Mouse (Mus musculus) induced T-regulatory cell, adult 2 months (primary cell): Measurements from ENCODE around the gene Ankfn1.

Source experiments
- DNase-seq: peaks from one replicate; pipeline ENCODE4 v3.0.0-alpha.2; 2012; ENCODE audit warnings: low read depth

Gene Ankfn1

DNA sequence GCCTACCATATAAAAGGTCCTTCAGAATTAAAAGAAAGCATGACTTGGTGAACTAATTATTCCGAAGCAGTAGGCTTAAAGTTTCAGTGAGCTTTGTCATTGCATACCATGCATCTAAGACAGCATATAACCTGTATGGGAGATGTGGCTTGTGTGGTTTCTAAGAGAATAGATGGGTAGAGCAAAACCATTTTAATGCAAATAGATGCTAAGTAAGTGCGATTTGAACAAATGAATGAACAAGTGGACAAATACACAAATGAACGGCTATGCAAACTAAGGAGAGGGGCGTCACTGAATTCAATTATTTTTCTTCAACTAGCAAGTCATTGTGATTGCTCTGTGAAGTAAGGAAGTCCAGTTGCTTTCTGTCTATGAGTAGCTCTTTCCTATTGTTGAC is 198.3 kb downstream of the Ankfn1 start:
- DNase-seq = no peak

- DNase-seq = no peak
Observed at GRCm38 (mm10) chr11:89574269-89574838, 203.1 kb downstream of the Ankfn1 start.

DNA sequence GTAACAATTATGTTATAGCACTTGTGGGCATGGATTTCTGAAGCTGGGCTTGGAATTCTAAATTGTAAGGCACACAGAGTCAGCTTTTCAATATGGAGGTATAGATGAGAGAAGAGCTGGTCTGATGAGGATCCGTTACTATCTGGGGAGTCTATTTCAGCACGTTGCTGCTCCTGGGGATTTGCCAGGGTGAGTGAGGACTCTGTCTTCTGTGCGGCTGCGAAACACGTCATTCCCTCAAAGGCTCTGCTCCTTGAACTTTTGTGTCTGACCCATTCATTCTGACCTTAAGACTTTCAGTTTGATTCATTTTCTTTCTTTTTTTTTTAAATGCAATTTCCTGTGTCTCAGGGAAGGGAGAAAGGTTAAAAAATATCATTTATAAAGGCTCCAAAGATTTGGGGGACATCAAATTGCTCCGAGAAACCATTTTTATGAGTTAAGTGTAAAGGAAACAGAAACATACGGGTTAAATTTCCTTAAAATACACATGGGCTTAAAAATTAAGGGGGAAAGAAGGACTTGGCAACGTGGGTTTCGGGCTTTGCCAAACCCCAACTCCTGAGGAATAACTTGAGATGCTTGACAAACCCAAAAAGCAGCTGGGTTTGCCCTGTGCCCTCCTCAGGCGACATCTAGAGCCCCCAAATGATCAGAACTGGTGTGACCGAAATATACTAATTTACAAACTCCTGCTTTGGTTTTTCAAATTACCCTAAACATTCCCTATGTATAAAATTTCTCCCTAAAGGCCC is 207.9 kb downstream of the Ankfn1 start:
- no peak for DNase-seq

GRCm38 (mm10) chr11:89568246-89568645 is 209.2 kb downstream of the Ankfn1 start:
- DNase-seq = no peak

GRCm38 (mm10) chr11:89551441-89551840 is 226.0 kb downstream of the Ankfn1 start:
- DNase-seq = no peak

DNA sequence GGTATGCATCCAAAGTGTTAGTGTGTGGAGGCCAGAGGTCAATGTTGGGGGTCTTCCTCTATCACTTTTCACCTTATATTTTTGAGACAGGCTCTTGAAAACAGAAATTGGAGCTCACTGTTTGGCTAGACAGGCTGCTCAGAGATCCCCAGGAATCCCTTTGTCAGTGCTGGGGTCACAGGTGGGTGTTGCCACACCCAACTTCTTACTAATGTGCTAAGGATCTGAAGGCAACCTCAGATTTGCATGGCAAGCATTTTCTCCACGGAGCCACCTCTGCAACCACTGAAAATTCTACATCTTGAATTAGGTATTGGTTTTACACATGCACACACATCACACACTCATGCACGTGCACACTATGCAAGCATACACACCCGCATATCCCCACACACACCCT is 226.5 kb downstream of the Ankfn1 start:
- DNase-seq = no peak

DNA sequence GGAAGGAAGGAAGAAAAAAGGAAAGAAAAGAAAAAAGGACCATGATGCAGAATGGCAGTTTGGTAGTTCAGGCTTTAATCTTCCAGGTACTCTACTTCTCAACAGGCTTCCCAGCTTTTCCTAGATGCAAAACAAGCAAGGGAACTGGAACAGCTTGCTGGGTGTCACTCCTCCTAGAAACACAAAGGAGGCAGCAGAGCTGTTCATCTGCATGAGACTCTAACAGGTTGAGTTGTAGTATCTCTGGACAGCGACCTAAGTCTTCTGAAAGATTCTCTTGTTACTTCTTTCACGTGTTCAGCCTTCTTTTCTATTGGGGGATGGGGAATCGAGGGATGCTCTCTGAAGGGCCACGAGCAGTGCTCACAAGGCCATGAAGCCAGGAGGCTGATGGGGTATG is 228.7 kb downstream of the Ankfn1 start:
- DNase-seq = no peak

DNA sequence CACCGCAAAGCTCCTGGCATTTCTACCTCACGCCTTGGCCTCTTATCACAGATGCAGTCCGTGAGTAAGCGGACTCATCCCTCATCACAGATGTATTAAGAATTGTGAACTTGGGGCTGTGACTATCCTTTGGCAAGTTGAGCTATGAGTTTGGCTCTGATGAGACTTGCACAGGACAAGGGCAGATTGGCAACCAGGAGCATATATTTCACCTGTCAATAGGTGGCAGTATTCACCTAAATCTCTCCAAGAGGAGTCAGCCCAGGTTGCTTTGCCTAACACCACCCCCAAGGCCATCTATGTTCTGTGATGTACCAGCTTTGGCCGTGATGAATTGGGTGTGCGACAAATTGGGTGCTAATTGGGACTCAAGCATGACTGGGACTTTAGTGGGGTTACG is 231.3 kb downstream of the Ankfn1 start:
- peak; percentile 6 for DNase-seq

- no peak for DNase-seq
Observed at GRCm38 (mm10) chr11:89544856-89545817, 232.3 kb downstream of the Ankfn1 start.

DNA sequence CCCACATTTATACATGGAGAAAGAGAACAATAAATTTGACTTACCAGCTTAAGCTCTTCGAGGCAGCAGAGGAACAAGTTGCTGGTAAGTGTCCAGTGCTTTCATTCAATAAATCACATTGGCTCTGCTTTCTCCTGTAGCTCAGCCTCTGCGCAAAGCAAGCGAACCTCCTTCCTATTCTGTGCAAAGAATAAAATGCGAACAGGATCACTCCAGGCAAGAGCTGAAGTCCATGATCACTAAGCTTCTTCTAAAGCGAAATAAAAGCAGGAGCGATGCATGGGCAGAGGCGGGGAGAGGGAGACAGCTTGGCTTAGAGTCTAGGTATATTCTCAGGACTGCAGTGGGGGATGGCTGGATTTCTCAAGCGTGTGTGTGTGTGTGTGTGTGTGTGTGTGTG is 239.1 kb downstream of the Ankfn1 start:
- DNase-seq = no peak

- no peak for DNase-seq
Observed at GRCm38 (mm10) chr11:89527800-89528430, 249.5 kb downstream of the Ankfn1 start.

- no peak for DNase-seq
Observed at GRCm38 (mm10) chr11:89515501-89515901, 262.0 kb downstream of the Ankfn1 start.

- no peak for DNase-seq
Observed at GRCm38 (mm10) chr11:89508675-89509324, 268.7 kb downstream of the Ankfn1 start.

DNA sequence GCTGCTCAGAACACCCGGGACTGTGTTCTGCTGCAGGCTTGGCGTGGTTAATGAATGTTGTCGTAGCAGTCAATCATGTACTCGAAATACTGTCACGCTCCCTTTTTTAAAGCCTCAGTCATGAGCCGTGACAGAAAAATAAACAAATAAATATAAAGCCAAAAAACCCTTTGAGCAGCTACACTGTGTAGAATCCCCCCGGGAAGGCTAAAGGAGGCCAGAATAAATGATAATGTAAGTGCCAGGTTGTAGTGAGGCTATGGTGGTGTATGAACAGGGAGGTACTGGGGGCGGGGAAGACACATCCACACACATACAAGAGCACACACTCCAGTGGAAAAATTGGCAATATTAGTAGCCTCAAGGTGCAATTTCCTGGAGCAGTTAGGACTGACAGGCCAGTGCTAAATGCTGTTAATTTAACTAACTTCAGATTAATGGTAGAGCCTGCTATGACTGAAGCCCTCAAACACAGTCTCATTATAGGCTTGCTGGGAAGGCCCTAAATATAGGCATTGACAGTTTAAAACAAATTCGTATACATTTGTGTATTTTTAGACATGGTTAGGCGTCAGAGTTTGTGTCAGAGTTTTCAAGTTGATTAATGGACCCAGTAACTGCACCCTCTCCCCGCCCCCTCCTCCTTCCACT is 270.7 kb downstream of the Ankfn1 start:
- DNase-seq = no peak

- DNase-seq = no peak
Observed at GRCm38 (mm10) chr11:89505046-89505445, 272.4 kb downstream of the Ankfn1 start.

GRCm38 (mm10) chr11:89501796-89502195 is 275.7 kb downstream of the Ankfn1 start:
- DNase-seq = no peak

DNA sequence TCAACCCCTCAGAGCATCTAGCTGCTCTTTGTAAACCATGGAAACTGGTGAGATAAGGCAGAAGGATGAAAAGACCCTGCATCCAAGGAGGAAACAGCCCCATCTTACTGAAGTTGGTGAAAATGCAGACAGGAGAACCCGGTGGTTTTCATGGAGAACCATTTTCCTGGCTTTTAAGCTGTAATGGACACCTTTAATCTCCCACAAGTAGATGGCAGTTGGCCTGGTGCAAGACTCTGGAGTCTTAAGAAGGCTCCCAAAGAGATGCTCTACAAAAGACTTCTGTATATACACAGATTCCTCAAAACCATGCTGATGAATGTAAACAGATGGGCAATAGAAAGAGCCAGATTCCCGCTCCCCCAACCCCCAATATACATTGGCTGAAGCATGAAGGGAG is 276.5 kb downstream of the Ankfn1 start:
- no peak for DNase-seq

- no peak for DNase-seq
Observed at GRCm38 (mm10) chr11:89481084-89481483, 296.4 kb downstream of the Ankfn1 start.

GRCm38 (mm10) chr11:89476927-89477326 is 300.5 kb downstream of the Ankfn1 start:
- no peak for DNase-seq

GRCm38 (mm10) chr11:89476047-89476446 is 301.4 kb downstream of the Ankfn1 start:
- no peak for DNase-seq

- DNase-seq = no peak
Observed at GRCm38 (mm10) chr11:89472871-89473270, 304.6 kb downstream of the Ankfn1 start.
